Mouse (Mus musculus): ENCODE data around the gene Tmtc2.

DNA sequence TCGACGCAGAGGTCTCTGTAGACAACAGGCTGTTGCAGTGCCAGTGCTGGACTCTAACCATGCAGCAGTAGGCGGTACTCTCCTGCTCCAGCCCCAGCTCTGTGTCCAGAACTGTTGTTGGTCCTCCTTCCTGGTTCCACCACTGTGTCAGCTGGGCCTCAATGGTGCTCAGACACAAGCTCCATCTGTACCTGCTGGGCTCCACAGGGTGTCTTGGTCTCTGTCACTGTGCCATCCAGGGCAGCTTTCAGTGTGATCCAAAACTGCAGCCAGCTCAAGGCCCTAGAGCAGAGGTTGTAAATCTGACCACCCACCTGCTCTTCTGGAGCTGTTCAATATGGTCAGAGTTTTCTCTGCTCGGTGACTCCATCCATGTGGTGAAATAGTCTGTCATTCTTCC, 68.2 kb downstream of the Tmtc2 start:
- TF ChIP-seq GATA1 (IDR thresholded peaks at IDR 0.05; ENCODE audit: borderline replicate concordance, low read length) (no peak), FLI1 (IDR thresholded peaks at IDR 0.05; ENCODE audit: low read length) (no peak)

Data from megakaryocyte, embryonic 14.5 days (primary cell).